Mouse (Mus musculus): Measurements from ENCODE around the gene Hyal1.

DNA sequence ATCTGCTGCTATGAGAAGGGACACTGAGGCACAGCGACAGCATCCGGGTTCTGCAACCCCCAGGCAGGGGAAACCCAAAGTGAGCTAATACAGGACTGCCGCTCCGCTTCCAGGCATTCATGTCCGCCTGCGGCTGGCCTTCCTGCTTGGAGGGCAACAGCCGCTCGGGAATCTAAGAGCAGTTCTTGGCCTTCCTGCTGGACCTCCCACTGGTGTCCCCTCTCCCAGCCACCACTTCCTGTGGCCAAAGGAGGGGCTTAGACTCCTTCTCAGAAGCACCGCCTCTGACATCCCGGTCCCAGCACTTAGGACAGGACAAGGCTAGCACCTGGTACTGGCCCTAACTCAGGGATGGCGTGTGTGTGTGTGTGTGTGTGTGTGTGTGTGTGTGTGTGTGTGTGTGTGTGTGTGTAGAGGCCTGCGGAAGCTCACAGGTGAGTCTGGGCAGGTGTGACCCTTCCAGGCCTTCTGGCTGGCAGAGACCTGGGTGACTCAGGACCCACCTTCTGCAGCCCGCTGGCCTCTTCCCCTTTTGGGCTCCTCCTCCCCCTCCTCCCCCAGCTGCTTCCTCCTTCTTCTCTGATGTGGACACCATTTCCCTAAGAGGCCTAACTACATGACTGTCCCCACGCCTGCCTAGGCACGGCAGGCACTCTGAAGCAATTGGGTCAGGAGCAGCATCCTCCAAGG is 52.1 kb downstream of the Hyal1 start:
- TF ChIP-seq POLR2A (IDR thresholded peaks at IDR 0.05; ENCODE audit: borderline replicate concordance, low read depth, low read length) = no peak
- no peak for TF ChIP-seq CTCF (IDR thresholded peaks at IDR 0.05; ENCODE audit: low read depth, low read length)
